Mouse (Mus musculus) retina, postnatal 1 day (tissue): ENCODE data around the gene Zfp936.
"Not testable (repeated sequence)": the region's sequence is repeated elsewhere in the genome, so short reads cannot be mapped to it uniquely, and the experiment has no call there.

Source experiments
- DNase-seq: peaks from one replicate; pipeline ENCODE4 v3.0.0-alpha.2; 2012

Gene Zfp936

DNA sequence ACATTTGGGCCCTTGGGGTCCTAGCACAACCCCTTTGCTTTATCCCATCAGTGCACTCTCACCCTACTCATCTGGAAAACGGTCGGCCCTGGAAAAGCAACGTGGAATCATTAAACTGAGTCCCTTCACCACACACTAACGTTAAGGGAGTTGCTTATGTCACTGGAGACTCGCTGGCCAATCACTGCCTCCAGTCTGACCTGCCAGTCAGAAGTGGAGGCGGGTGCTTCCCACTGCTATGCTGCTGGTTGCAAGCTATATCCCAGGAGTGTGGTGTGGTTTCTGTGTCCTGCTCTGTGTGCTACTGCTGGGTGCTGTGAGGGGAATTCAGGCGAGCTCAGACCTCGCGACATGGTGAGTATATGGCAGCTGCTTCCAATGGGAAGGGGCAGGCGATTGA lies at the start of gene Zfp936:
Zfp936 (plus strand) TSS at position 301 of the 400 bp plus-strand sequence.
- DNase-seq: not testable (repeated sequence)

DNA sequence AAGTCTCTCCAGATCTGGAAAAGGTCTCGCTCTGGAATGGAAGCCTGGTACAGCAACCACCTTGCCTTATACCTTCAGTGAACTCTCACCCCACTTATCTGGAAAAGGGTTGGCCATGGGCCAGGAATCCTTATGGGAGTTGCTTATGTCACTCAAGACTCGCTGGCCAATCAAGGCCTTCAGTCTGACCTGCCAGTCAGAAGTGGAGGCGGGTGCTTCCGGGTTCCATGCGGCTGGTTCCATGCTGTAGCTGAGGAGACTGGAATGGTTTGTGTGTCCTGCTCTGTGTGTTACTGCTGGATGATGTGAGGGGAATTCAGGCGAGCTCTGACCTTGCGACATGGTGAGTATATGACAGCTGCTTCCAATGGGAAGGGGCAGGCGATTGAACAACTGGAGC lies 36.2 kb upstream of the Zfp936 start:
- DNase-seq: no peak

- DNase-seq: not testable (repeated sequence)
These were observed 14.7 kb downstream of the Zfp936 start for GRCm38 (mm10) chr7:43128691-43129090.

- DNase-seq: not testable (repeated sequence)
These were observed 50.1 kb downstream of the Zfp936 start for GRCm38 (mm10) chr7:43164121-43164520.

GRCm38 (mm10) chr7:43167101-43167500 lies 53.1 kb downstream of the Zfp936 start:
- not testable (repeated sequence) for DNase-seq

DNA sequence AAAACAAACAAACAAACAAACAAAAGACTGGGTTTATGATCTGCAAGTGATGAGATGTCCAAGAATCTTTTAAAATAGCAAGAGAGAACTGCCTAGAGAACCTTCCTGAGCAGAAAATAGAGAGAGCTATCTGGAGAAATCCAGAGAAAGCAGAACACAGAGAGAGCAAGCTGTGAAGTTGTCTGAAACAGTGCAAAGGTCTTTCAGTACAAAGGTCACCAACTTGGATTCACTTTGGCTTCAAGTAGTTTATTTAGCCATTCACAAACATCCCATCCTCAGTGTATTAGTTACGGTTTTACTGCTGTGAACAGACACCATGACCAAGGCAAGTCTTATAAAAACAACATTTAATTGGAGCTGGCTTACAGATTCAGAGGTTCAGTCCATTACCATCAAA lies 53.8 kb downstream of the Zfp936 start:
- not testable (repeated sequence) for DNase-seq

DNA sequence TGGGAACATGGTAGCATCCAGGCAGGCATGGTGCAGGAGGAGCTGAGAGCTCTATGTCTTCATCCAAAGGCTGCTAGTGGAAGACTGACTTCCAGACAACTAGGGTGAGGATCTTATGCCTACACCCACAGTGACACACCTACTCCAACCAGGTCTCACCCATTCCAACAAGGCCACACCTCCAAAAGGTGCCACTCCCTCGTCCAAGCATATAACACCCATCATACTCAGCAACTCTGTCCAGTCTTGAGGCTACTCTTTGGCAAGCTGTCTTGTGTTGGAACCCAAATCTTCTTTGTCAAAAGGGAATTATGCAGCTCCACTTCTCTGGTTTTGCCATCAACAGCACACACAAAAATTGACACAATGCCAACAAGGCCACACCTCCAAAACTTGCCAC lies 54.2 kb downstream of the Zfp936 start:
- DNase-seq: not testable (repeated sequence)

GRCm38 (mm10) chr7:43177003-43177702 lies 63.1 kb downstream of the Zfp936 start:
- no peak for DNase-seq

DNA sequence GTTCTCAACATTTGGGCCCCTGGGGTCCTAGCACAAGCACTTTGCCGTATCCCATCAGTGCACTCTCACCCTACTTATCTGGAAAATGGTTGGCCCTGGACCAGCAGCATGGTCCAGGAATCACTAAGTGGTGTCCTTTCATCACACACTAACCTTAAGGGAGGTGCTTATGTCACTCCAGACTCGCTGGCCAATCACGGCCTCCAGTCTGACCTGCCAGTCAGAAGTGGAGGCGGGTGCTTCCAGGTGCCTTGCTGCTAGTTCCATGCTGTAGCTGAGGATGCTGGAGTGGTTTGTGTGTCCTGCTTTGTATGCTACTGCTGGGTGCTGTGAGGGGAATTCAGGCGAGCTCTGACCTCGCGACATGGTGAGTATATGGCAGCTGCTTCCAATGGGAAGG lies 99.8 kb downstream of the Zfp936 start:
- not testable (repeated sequence) for DNase-seq
